Mouse (Mus musculus) R1 (cell line): ENCODE measurements at regions not wholly inside any gene's neighbourhood (a gene's known extent, or its start where the extent isn't known, plus 50 kb on each side); places are given as distances from the start of the nearest gene placed in this dataset.
"Not testable (repeated sequence)": the region's sequence is repeated elsewhere in the genome, so short reads cannot be mapped to it uniquely, and the experiment has no call there.

ENCODE experiments used
- DNase-seq: peaks from one replicate; pipeline ENCODE4 v3.0.0-alpha.2; 2018; ENCODE audit warnings: low read depth, low spot score

GRCm38 (mm10) chr13:46032281-46032680 lies 67.5 kb upstream of the Atxn1 start:
- no peak for DNase-seq

GRCm38 (mm10) chr13:46026018-46026417 lies 61.2 kb upstream of the Atxn1 start:
- no peak for DNase-seq

DNA sequence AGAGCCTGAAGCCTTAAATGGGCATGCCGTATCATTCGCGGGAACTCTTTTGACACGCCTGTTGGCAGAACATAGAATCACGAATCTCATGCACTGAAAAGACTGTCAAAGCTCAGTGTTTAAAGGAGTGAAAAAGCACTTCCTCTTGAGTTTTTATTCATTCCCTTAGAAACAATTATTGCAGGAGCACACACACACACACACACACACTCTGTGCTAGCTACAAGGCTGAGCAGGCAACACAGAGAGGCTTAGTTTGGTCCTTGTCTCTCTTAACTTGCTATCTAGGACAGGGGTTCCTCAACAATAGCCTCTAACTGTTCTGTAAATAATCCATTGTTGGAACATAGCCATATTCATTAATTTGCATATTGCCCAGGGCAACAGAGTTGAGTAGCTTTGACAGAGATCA lies 58.8 kb upstream of the Atxn1 start:
- DNase-seq, result peak; percentile 42

DNA sequence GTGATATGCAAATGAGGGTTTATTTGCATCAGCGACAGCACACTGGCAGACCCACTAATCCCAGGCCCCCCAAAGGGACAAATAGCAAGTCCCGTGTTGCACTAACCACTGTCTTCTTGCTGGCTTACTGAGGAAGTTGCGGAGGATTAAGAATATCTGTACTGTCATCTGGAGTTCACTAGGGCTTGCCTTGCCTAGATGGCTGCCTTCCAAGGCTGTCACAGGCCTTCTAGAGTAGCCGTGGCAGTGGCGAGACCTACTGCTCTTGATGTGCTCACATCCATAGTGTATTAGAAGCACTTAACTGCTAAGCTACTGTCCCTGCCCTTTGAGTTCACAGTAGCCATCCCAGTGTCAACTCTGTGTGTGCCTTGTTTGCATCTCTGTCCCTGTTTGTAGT lies 58.4 kb upstream of the Atxn1 start:
- DNase-seq, result no peak

DNA sequence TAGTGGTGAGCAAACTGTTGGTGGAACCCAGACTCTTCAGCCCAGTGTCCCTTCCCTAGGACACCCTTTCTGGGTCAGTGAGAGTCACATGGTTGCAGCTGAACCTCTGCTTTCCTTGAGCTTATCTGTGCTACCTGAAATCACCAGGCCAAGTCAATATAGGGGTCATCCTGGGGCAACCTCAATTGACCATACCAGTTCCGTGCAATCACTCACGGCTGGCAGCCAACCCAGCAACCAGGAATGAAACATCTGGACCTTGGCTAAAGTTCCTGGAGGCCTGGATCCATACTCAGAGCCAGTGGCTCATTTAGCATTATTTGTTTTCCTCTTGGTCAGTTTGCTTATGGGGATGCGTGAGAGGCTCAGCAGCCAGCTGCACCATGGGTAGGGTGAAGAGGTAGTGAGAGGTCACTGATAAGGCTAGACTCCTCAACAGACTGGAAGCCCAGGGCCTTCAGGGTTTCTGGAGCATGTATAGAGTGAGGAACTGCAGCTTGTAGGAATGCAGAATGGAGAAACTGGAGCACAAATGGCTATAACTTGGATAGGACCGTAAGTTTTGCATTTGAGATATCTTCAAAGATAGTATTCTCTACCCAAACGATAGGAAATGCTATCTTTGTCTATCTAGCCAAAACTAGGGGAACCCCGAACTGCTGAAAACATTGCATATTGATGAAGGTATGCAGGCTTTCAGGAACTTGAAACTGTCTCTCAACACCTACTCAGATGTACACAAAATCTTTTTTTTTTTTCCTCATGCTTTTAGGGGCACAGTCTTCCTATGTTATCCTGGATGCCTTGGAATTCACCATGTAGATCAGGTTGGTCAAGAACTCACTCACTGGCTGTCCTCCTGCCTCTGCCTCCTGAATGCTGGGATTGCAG lies 56.4 kb upstream of the Atxn1 start:
- DNase-seq, result no peak

DNA sequence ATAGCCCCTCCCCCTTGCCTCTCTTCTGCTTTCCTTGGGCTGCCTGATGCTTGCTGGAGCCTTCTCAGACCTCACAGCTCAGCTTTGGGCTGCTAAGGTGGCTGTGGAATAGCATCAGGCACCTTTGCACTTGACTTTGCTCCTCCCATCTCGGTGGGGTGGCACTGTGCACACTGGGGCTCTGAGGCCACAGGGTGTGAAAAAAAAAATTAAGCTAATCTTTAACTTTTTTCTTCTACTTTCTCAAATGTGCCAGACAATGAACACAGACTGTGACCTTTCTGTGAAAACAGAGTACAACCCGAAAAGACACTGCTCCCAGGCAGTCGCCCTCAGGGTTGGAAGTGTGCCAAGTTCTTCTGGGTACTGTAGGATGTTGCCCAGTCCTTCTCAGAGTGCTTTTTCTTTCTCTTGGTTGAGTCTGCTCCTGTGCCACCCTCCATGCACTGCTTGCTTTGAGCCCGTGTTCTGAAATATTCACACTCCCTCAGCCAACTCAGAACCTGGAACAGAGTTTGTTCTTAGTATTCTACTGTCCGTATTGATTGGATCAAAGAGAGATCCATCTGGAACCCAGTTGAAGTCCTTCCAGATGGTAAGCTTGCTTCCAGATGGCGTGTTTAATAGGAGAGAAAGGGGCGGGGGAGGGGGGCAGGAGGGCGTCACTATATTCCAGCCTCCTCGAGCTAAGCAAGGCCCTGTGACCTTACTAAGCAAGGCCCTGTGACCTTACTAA lies 54.8 kb upstream of the Atxn1 start:
- DNase-seq, result no peak

DNA sequence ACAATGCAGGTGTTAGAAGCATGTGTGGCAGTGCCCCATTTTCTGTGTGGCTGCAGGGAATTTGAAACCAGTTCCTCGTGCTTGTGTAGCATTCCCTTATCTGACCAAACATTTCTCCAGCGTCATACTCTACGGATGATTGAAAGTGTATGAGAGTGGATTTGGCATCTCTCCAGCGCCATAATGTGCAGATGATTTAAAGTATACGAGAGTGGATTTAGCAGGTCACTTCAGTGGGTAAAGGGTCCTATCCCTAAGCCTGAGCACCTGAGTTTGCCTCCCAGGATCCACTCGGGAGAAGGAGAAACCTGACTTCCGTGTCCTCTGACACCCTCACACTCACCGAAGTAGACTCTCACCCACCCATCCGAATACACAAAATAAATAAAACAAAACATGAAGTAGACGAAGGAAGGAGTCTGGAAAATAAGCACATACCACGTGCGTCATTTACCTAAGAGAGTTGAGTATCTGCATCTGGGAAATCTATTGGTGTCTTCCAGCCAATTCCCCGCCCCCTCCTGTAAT lies 54.2 kb upstream of the Atxn1 start:
- DNase-seq, result no peak

- DNase-seq, result no peak
Observed at GRCm38 (mm10) chr13:46017742-46018141, 52.9 kb upstream of the Atxn1 start.

GRCm38 (mm10) chr13:46017011-46017410 lies 52.2 kb upstream of the Atxn1 start:
- DNase-seq, result not testable (repeated sequence)

- peak; percentile 79 for DNase-seq
Observed at GRCm38 (mm10) chr13:46015231-46015630, 50.4 kb upstream of the Atxn1 start.

DNA sequence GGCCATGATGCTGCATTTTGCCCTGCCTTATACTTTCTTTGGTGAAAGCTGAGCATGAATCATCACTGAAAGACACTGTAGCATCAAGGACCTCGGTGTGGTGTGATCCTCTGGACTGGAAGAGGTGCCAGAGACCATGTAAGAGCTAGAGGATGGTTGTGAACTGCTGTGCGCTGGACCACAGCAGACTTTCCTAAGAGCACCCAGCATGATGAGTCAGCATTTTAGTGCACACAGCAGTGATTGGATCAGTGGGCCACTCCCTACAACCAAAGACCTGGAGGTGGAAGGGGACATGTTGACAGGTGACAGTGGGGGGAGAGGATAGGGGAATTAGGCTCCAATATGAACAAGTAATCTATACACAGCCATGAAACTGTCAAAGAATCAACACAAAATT lies 49.8 kb upstream of the Atxn1 start:
- peak; percentile 54 for DNase-seq
